Mouse (Mus musculus) embryonic facial prominence, embryonic 14.5 days (tissue): ENCODE measurements at regions not wholly inside any gene's neighbourhood (a gene's known extent, or its start where the extent isn't known, plus 50 kb on each side); places are given as distances from the start of the nearest gene placed in this dataset.
A peak's percentile ranks its signal among the peaks of the same experiment; 100 is the strongest.

Experiments used
- ATAC-seq: fragments of 200-750 bp; cut with Nextera tagmentation; 2 replicates; pipeline ENCODE4 v1.8.0; 2017; ENCODE audit warnings: low read depth, moderate number of reproducible peaks, moderate TSS enrichment
- DNase-seq: peaks from one replicate; pipeline ENCODE4 v3.0.0-alpha.2; 2015; ENCODE audit warnings: low spot score
- H3K27ac ChIP-seq: fragments of 300-500 bp; sonication (generic); replicated peaks from 2 replicates; pipeline ENCODE4 v1.5.1; 2014; ENCODE audit warnings: low read depth, mild to moderate bottlenecking, low read length, moderate library complexity
- H3K27me3 ChIP-seq: fragments of 300-500 bp; sonication (generic); replicated peaks from 2 replicates; pipeline ENCODE4 v1.6.1; 2014; ENCODE audit warnings: low read length; ENCODE audit not compliant: control insufficient read depth, insufficient read depth
- H3K36me3 ChIP-seq: fragments of 300-500 bp; sonication (generic); 2 replicates; pipeline ENCODE4 v1.6.1; 2014; ENCODE audit warnings: low read length, mixed read lengths; ENCODE audit not compliant: control insufficient read depth, insufficient read depth
- H3K4me1 ChIP-seq: fragments of 300-500 bp; sonication (generic); 2 replicates; pipeline ENCODE4 v1.6.1; 2014; ENCODE audit warnings: antibody characterized with exemption, low read length; ENCODE audit not compliant: control insufficient read depth, insufficient read depth
- H3K4me2 ChIP-seq: fragments of 300-500 bp; sonication (generic); 2 replicates; pipeline ENCODE4 v1.6.1; 2014; ENCODE audit warnings: low read depth, mild to moderate bottlenecking, low read length, moderate library complexity, mixed read lengths
- H3K4me3 ChIP-seq: fragments of 300-500 bp; sonication (generic); 2 replicates; pipeline ENCODE4 v1.5.1; 2014; ENCODE audit warnings: low read depth, mild to moderate bottlenecking, low read length
- H3K9ac ChIP-seq: fragments of 300-500 bp; sonication (generic); 2 replicates; pipeline ENCODE4 v1.6.1; 2014; ENCODE audit warnings: low read depth, mild to moderate bottlenecking, low read length, moderate library complexity, mixed read lengths
- H3K9me3 ChIP-seq: fragments of 300-500 bp; sonication (generic); 2 replicates; pipeline ENCODE4 v1.6.1; 2016; ENCODE audit warnings: low read length; ENCODE audit not compliant: control insufficient read depth
- WGBS: fragments of 180-500 bp; shearing (Covaris S2); extraction: QIAGEN DNeasy Blood & Tissue Kit; methylation state at CpG from one replicate; pipeline ENCODE4 v1.1.7; 2014; 5-methylcytosine and 5-hydroxymethylcytosine counted together

DNA sequence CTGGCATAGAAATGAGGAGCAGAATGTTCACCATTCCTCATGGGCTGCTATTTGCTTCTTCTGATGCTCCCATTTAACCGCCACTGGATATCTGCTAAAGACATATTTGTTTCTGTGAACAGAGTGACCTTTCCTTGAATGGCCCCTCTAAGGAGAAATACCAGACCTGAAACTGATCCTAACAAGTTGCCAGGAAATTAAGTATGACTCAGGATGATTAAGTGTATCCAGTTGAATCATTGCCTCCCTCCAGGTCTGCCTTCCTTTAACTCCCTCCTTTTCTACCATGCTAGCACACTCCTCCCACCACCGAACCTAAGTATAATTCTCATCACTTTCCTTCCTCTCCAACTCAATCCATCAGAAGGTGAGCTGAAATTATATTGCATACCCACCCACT is 194.2 kb upstream of the Dph6 start:
- no peak for ATAC-seq
- Histone ChIP-seq H3K9me3 (no peaks in the 10 kb centered on the region), H3K27me3 (no peaks in the 10 kb centered on the region), H3K27ac (no peak overlapping the region), H3K36me3 (no peaks in the 10 kb centered on the region), H3K9ac (no peak overlapping the region), H3K4me3 (no peak overlapping the region), H3K4me1 (no peaks in the 10 kb centered on the region), H3K4me2 (no peak overlapping the region)
- no peak for DNase-seq
- WGBS: 70% methylated on average over 2 of the region's 2 CpGs

- peak; percentile 79 for ATAC-seq
- Histone ChIP-seq H3K9ac (no peak overlapping the region), H3K4me1 (no peaks in the 10 kb centered on the region), H3K27me3 (no peaks in the 10 kb centered on the region), H3K4me3 (no peak overlapping the region), H3K4me2 (peak overlapping the region; percentile 33; the same call in 1 of the 2 replicates), H3K36me3 (no peaks in the 10 kb centered on the region), H3K9me3 (no peaks in the 10 kb centered on the region), H3K27ac (no peak overlapping the region)
- 27% methylated on average over 13 of the region's 13 CpGs for WGBS
- peak; percentile 87 for DNase-seq
These were observed 199.2 kb upstream of the Dph6 start for GRCm38 (mm10) chr2:114853715-114854530.

DNA sequence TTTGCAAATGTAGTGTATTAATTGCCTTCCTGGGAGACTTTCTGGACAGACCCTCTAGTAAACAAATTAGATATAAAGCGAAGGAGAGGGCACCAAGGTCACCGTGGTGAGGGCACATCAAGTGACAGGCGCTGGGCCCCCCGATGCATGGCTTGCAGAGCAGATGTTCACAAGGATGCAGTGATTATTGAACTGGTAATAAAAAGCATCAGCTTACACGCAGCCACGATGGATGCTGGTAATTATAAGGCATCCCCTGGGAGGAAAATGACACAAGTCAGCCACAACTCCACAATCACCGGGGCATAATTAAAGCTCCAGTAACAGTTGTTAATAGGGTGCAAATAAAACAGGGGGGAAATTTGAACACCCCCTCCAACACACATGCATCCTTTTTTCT is 217.5 kb upstream of the Dph6 start:
- Histone ChIP-seq H3K4me3 (no peak overlapping the region), H3K27me3 (no peaks in the 10 kb centered on the region), H3K36me3 (no peaks in the 10 kb centered on the region), H3K4me1 (0 out of 2 replicates have a peak, but pooled peaks cover 8% of the 10 kb centered on the region), H3K27ac (no peak overlapping the region), H3K9me3 (no peaks in the 10 kb centered on the region), H3K9ac (no peak overlapping the region), H3K4me2 (no peak overlapping the region)
- DNase-seq (peak; percentile 55), ATAC-seq (peak; percentile 76; the same call in 1 of the 2 replicates)
- 29% methylated on average over 7 of the region's 7 CpGs for WGBS

- Histone ChIP-seq H3K4me2 (no peak overlapping the region), H3K9me3 (no peaks in the 10 kb centered on the region), H3K4me3 (no peak overlapping the region), H3K36me3 (no peaks in the 10 kb centered on the region), H3K27me3 (no peaks in the 10 kb centered on the region), H3K9ac (no peak overlapping the region), H3K4me1 (0 out of 2 replicates have a peak, but pooled peaks cover 8% of the 10 kb centered on the region), H3K27ac (no peak overlapping the region)
- DNase-seq: peak; percentile 38
- whole genome bisulfite sequencing: 48% methylated on average over 4 of the region's 4 CpGs
- no peak for ATAC-seq
These were observed 218.3 kb upstream of the Dph6 start for GRCm38 (mm10) chr2:114873090-114873489.

- H3K36me3 ChIP-seq: no peaks in the 10 kb centered on the region
- H3K9ac ChIP-seq: no peak overlapping the region
- no peaks in the 10 kb centered on the region for H3K9me3 ChIP-seq
- H3K4me2 ChIP-seq: no peak overlapping the region
- ATAC-seq (no peak), DNase-seq (no peak)
- H3K4me1 ChIP-seq: no peaks in the 10 kb centered on the region
- no peak overlapping the region for H3K27ac ChIP-seq
- H3K4me3 ChIP-seq: no peak overlapping the region
- H3K27me3 ChIP-seq: no peaks in the 10 kb centered on the region
- 56% methylated on average over 2 of the region's 2 CpGs for WGBS
These were observed 224.3 kb upstream of the Dph6 start for GRCm38 (mm10) chr2:114879084-114879483.

DNA sequence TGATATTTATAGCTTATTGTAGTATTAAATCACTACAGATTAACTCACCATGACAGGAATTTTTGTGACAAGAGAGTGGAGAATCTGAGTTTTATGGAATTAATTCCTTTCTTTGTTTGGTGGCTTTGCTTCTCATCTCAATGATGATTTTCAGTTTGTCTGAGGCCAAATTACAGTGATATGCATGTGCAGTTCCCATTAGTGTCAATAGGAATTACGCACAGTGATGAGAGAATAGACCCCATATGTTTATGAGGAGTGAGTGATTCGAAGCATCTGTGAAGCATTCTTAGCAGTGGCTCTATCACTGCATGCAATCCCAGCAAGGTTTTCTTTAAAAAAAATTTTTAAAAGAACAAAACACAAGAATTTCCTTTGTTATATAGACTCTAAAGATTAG is 225.0 kb upstream of the Dph6 start:
- WGBS: 51% methylated on average over 2 of the region's 2 CpGs
- H3K9me3 ChIP-seq: no peaks in the 10 kb centered on the region
- no peaks in the 10 kb centered on the region for H3K36me3 ChIP-seq
- H3K4me3 ChIP-seq: no peak overlapping the region
- H3K4me1 ChIP-seq: no peaks in the 10 kb centered on the region
- H3K27ac ChIP-seq: no peak overlapping the region
- no peak overlapping the region for H3K9ac ChIP-seq
- H3K27me3 ChIP-seq: no peaks in the 10 kb centered on the region
- DNase-seq (peak; percentile 29), ATAC-seq (no peak)
- no peak overlapping the region for H3K4me2 ChIP-seq

DNA sequence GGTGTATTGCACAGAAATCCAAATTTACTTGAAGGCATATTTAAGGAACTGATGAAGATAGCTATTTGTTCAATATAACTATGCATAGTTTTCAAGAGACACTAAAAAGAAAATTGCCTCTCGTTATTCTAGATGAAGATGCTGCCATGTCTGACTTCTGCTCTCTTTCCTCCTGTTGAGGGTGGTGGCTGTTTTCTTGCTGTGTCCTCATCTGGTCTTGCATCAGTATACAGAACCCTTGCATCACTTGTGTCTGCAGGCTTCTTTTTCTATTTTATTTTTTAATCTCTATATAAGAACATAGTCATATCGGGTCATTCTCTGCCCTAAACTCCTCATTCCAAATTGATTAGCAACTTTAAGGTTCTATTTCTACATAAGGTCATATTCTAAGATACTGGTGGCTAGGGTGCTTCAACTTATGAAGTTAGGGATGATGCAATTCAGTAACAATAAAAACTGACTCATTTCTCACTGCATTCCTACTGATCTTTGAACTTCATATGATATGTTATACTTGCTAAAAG is 231.0 kb upstream of the Dph6 start:
- Histone ChIP-seq H3K4me1 (no peaks in the 10 kb centered on the region), H3K4me2 (no peak overlapping the region), H3K36me3 (no peaks in the 10 kb centered on the region), H3K27ac (no peak overlapping the region), H3K9ac (no peak overlapping the region), H3K27me3 (no peaks in the 10 kb centered on the region), H3K4me3 (no peak overlapping the region), H3K9me3 (no peaks in the 10 kb centered on the region)
- ATAC-seq (no peak), DNase-seq (no peak)
- 87% methylated on average over 2 of the region's 2 CpGs for WGBS

DNA sequence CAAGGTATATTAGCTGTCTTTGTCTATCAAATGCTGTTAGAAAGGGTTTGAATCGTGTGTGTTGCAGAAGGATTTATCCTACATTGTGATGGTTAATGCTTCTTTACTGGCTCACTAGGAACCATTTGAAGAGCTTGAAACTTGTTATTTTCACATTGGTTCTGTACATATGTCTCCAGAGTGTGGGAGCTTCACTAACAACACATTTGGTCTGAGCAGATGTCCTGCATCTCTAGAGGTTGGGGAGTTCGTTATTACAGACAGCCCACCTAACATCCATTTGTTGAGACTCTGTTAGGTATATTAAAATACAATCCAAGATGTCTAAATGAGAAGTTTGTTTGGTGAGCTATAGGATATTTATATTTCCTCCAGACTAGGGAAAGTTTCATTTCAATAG is 244.0 kb upstream of the Dph6 start:
- Histone ChIP-seq H3K9ac (no peak overlapping the region), H3K4me2 (no peak overlapping the region), H3K27ac (no peak overlapping the region), H3K4me3 (no peak overlapping the region), H3K27me3 (no peaks in the 10 kb centered on the region), H3K9me3 (no peaks in the 10 kb centered on the region), H3K4me1 (no peaks in the 10 kb centered on the region), H3K36me3 (no peaks in the 10 kb centered on the region)
- WGBS: 84% methylated on average over 2 of the region's 2 CpGs
- no peak for DNase-seq
- ATAC-seq: no peak
